Mouse (Mus musculus) CH12.LX (cell line): ENCODE results near the gene Gng2. TPM values are rescaled to one million over a fixed set of nuclear protein-coding genes. Genes with fewer than 3 reads are reported as not detected.
A peak's percentile ranks its signal among the peaks of the same experiment; 100 is the strongest.

Source experiments
- DNase-seq: peaks from one replicate; pipeline ENCODE4 v3.0.0-alpha.2; 2013; ENCODE audit errors: extremely low read depth
- H3K27ac ChIP-seq: 2 replicates; pipeline ENCODE4 v1.5.1; 2012; ENCODE audit warnings: low read depth, mild to moderate bottlenecking, control low read depth, moderate library complexity; ENCODE audit not compliant: insufficient read depth
- H3K27me3 ChIP-seq: replicated peaks from 2 replicates; pipeline ENCODE3; 2012; ENCODE audit warnings: inconsistent platforms
- H3K36me3 ChIP-seq, 2 experiments: replicated peaks in 1 of 2; 2 replicates each; pipeline versions ENCODE3 to v1.6.1; 2012; ENCODE audit warnings: inconsistent platforms in 1 of 2, low read length in 1 of 2, mild to moderate bottlenecking in 1 of 2, mixed read lengths in 1 of 2, moderate library complexity in 1 of 2; ENCODE audit not compliant: control insufficient read depth in 1 of 2, insufficient read depth in 1 of 2
- H3K4me1 ChIP-seq, 2 experiments: 2 replicates each; pipeline ENCODE4 v1.6.1; 2012; ENCODE audit warnings: inconsistent platforms in 1 of 2, moderate library complexity in 1 of 2; ENCODE audit not compliant: insufficient read depth in 2 of 2, control insufficient read depth in 1 of 2
- H3K4me2 ChIP-seq: 2 replicates; pipeline ENCODE4 v1.6.1; 2012; ENCODE audit warnings: low read depth, mild to moderate bottlenecking, control low read depth; ENCODE audit not compliant: poor library complexity, insufficient read depth, severe bottlenecking
- H3K4me3 ChIP-seq, 3 experiments: fragments of 150-350 bp in 1 of 3; sonication (generic) in 1 of 3; replicated peaks in 1 of 3; 2 replicates each; pipeline versions ENCODE3 to v1.5.1; 2011 to 2012; ENCODE audit warnings: low read depth in 2 of 3, low read length in 2 of 3, mild to moderate bottlenecking in 2 of 3, moderate library complexity in 2 of 3, control low read depth in 1 of 3, improper control_type of control experiment in 1 of 3, inconsistent platforms in 1 of 3, mixed read lengths in 1 of 3; ENCODE audit not compliant: poor library complexity in 1 of 3
- H3K79me2 ChIP-seq: replicated peaks from 2 replicates; pipeline ENCODE4 v1.6.1; 2012; ENCODE audit warnings: mild to moderate bottlenecking, moderate library complexity; ENCODE audit not compliant: control insufficient read depth, poor library complexity, insufficient read depth, severe bottlenecking; ENCODE audit errors: extremely low read depth
- H3K9ac ChIP-seq: 2 replicates; pipeline ENCODE4 v1.6.1; 2012; ENCODE audit warnings: low read depth, mild to moderate bottlenecking, control low read depth, moderate library complexity; ENCODE audit not compliant: insufficient read depth
- H3K9me3 ChIP-seq: replicated peaks from 2 replicates; pipeline ENCODE3; 2012; ENCODE audit warnings: low read length, inconsistent platforms, mixed read lengths
- CHD1 ChIP-seq: IDR thresholded peaks from 2 replicates; pipeline ENCODE4 v1.6.1; 2012; ENCODE audit warnings: low read depth, low read length, improper control_type of control experiment, inconsistent platforms
- CHD2 ChIP-seq: IDR thresholded peaks from 2 replicates; pipeline ENCODE4 v1.6.1; 2011; ENCODE audit warnings: low read length, improper control_type of control experiment
- ELF1 ChIP-seq: IDR thresholded peaks from 2 replicates; pipeline ENCODE4 v1.6.1; 2014; ENCODE audit warnings: low read depth, mild to moderate bottlenecking, inconsistent platforms, low read length, improper control_type of control experiment
- EP300 ChIP-seq: IDR thresholded peaks from 2 replicates; pipeline ENCODE4 v1.6.1; 2011; ENCODE audit warnings: low read length, improper control_type of control experiment
- ETS1 ChIP-seq: conservative IDR thresholded peaks from 2 replicates; pipeline ENCODE4 v1.6.1; 2012; ENCODE audit warnings: low read depth, mild to moderate bottlenecking, inconsistent platforms, low read length, improper control_type of control experiment, moderate library complexity
- HCFC1 ChIP-seq: IDR thresholded peaks from 2 replicates; pipeline ENCODE4 v1.6.1; 2012; ENCODE audit warnings: low read depth, mild to moderate bottlenecking, inconsistent platforms, low read length, improper control_type of control experiment
- IRF4 ChIP-seq: IDR thresholded peaks from 2 replicates; pipeline ENCODE4 v1.6.1; 2014; ENCODE audit warnings: low read depth, mild to moderate bottlenecking, inconsistent platforms, low read length, improper control_type of control experiment
- JUN ChIP-seq: IDR thresholded peaks from 2 replicates; pipeline ENCODE4 v1.6.1; 2011; ENCODE audit warnings: low read depth, mild to moderate bottlenecking, low read length, improper control_type of control experiment, moderate library complexity; ENCODE audit not compliant: insufficient read depth
- JUND ChIP-seq: conservative IDR thresholded peaks from 2 replicates; pipeline ENCODE4 v1.6.1; 2011; ENCODE audit warnings: low read depth, low read length, improper control_type of control experiment
- MAFK ChIP-seq: IDR thresholded peaks from 2 replicates; pipeline ENCODE4 v1.6.1; 2011; ENCODE audit warnings: low read length, improper control_type of control experiment; ENCODE audit not compliant: insufficient replicate concordance
- MAX ChIP-seq: IDR thresholded peaks from 2 replicates; pipeline ENCODE4 v1.6.1; 2011; ENCODE audit warnings: low read length, improper control_type of control experiment
- MAZ ChIP-seq: IDR thresholded peaks from 2 replicates; pipeline ENCODE4 v1.6.1; 2012; ENCODE audit warnings: low read depth, mild to moderate bottlenecking, inconsistent platforms, low read length, improper control_type of control experiment, moderate library complexity
- MEF2A ChIP-seq: IDR thresholded peaks from 2 replicates; pipeline ENCODE4 v1.6.1; 2014; ENCODE audit warnings: low read depth, mild to moderate bottlenecking, inconsistent platforms, low read length, improper control_type of control experiment, borderline replicate concordance
- MXI1 ChIP-seq: IDR thresholded peaks from 2 replicates; pipeline ENCODE4 v1.6.1; 2011; ENCODE audit warnings: mild to moderate bottlenecking, low read depth, low read length, improper control_type of control experiment
- MYC ChIP-seq: IDR thresholded peaks from 2 replicates; pipeline ENCODE4 v1.6.1; 2011; ENCODE audit warnings: low read depth, mild to moderate bottlenecking, improper control_type of control experiment, low read length
- NELFE ChIP-seq: IDR thresholded peaks from 2 replicates; pipeline ENCODE4 v1.6.1; 2011; ENCODE audit warnings: low read depth, low read length, improper control_type of control experiment
- PAX5 ChIP-seq: IDR thresholded peaks from 2 replicates; pipeline ENCODE4 v1.6.1; 2012; ENCODE audit warnings: low read length, inconsistent platforms, mixed read lengths
- POLR2A ChIP-seq: IDR thresholded peaks from 2 replicates; pipeline ENCODE4 v1.6.1; 2011; ENCODE audit warnings: low read depth, mild to moderate bottlenecking, improper control_type of control experiment, low read length
- POLR2AphosphoS2 ChIP-seq: IDR thresholded peaks from 2 replicates; pipeline ENCODE4 v1.6.1; 2011; ENCODE audit warnings: low read depth, low read length, improper control_type of control experiment
- RAD21 ChIP-seq: IDR thresholded peaks from 2 replicates; pipeline ENCODE4 v1.6.1; 2011; ENCODE audit warnings: low read depth, mild to moderate bottlenecking, low read length, improper control_type of control experiment, moderate library complexity
- RCOR1 ChIP-seq: conservative IDR thresholded peaks from 2 replicates; pipeline ENCODE4 v1.6.1; 2012; ENCODE audit warnings: low read depth, mild to moderate bottlenecking, inconsistent platforms, low read length, improper control_type of control experiment
- SIN3A ChIP-seq: IDR thresholded peaks from 2 replicates; pipeline ENCODE4 v1.6.1; 2012; ENCODE audit warnings: low read length, improper control_type of control experiment, inconsistent platforms
- SMC3 ChIP-seq: IDR thresholded peaks from 2 replicates; pipeline ENCODE4 v1.6.1; 2011; ENCODE audit warnings: low read depth, low read length, improper control_type of control experiment
- TBP ChIP-seq: conservative IDR thresholded peaks from 2 replicates; pipeline ENCODE4 v1.6.1; 2011; ENCODE audit warnings: low read depth, low read length, improper control_type of control experiment
- TCF12 ChIP-seq: IDR thresholded peaks from 2 replicates; pipeline ENCODE4 v1.6.1; 2014; ENCODE audit warnings: low read depth, mild to moderate bottlenecking, inconsistent platforms, low read length, improper control_type of control experiment
- USF1 ChIP-seq: IDR thresholded peaks from 2 replicates; pipeline ENCODE4 v1.6.1; 2014; ENCODE audit warnings: low read depth, mild to moderate bottlenecking, inconsistent platforms, low read length, improper control_type of control experiment
- USF2 ChIP-seq: conservative IDR thresholded peaks from 2 replicates; pipeline ENCODE4 v1.6.1; 2011; ENCODE audit warnings: low read depth, low read length, improper control_type of control experiment
- ZC3H11A ChIP-seq: IDR thresholded peaks from 2 replicates; pipeline ENCODE4 v1.6.1; 2012; ENCODE audit warnings: low read depth, mild to moderate bottlenecking, inconsistent platforms, low read length, improper control_type of control experiment
- ZMIZ1 ChIP-seq: IDR thresholded peaks from 2 replicates; pipeline ENCODE4 v1.6.1; 2012; ENCODE audit warnings: low read depth, mild to moderate bottlenecking, inconsistent platforms, low read length, improper control_type of control experiment
- ZNF384 ChIP-seq: IDR thresholded peaks from 2 replicates; pipeline ENCODE4 v1.6.1; 2012; ENCODE audit warnings: low read depth, low read length, improper control_type of control experiment, inconsistent platforms
- dilution Hi-C: fragments of 300-500 bp; cut with MboI; formaldehyde crosslinking; loops from 2 replicates; pipeline ENCODE4 v1.14.3; 2020; ENCODE audit warnings: low sequenced_read_pairs; ENCODE audit not compliant: extremely low pct_unique_long_range_greater_than_20kb, extremely low pct_ligation_motif_present
- in situ Hi-C: fragments of 300-500 bp; cut with MboI; formaldehyde crosslinking; loops from 3 replicates; pipeline ENCODE4 v1.14.3; 2019; ENCODE audit warnings: low sequenced_read_pairs, low pct_ligation_motif_present, low pct_unique_long_range_greater_than_20kb, mixed read lengths
- polyA plus RNA-seq: library from polyadenylated mRNA; unstranded; fragments of >175 nt; gene quantifications from 2 replicates; pipeline ENCODE4 v1.2.1, GENCODE M21; 2012; ENCODE audit warnings: low read depth; ENCODE audit not compliant: insufficient read length
- total RNA-seq, 2 experiments: library from RNA; depleted of rRNA; stranded (reverse); fragments of 300-350 nt in 1 of 2; fragments of >200 nt in 1 of 2; gene quantifications; 2 replicates each; pipeline ENCODE4 v1.2.3; 2012 to 2014

The Gng2 gene
- total and polyA plus RNA-seq, 3 experiments: 52.1 to 67.7 (median 63.4) TPM

DNA sequence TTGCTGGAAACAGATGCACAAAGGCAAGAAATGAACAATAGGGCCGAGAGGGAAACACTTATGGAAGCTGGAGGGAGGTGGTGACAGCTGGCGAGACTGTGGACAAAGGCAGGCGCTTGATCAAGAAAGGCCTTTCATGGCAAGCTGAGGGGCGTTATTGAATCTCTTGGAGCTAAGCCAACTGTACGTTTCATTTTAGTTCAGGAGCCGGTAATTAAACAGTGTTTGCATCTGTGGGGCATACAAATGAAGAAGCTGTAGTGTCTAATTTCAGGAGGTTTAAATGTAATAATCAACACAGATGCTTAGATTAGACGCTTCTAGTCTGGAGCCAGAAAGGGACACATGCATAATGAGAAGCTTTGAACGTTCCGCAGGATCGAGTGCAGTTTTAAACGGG lies 151.9 kb downstream of the Gng2 start:
- Histone ChIP-seq H3K9me3 (peaks cover 6% of the 10 kb centered on the region), H3K4me2 (no peak overlapping the region), H3K27ac (no peak overlapping the region), H3K4me3 (no peak overlapping the region), H3K27me3 (peaks cover 4% of the 10 kb centered on the region), H3K4me1 (peaks cover 0 to 9% of the 10 kb centered on the region in 2 experiments; a peak in 3 of 4 replicates), H3K36me3 (peaks cover 9 to 15% of the 10 kb centered on the region in 2 experiments), H3K79me2 (peaks cover 20% of the 10 kb centered on the region), H3K9ac (no peak overlapping the region)
- in situ Hi-C loops (loop anchor here (25.0 kb wide), 1 partner anchor 437 kb away; the partner anchor contains the start of gene Kcnk16), dilution Hi-C loops (no loop called here)
- TF ChIP-seq ETS1: no peak
- TF ChIP-seq SMC3: no peak
- TF ChIP-seq TBP: no peak
- TF ChIP-seq ELF1: no peak
- no peak for TF ChIP-seq USF2
- no peak for TF ChIP-seq SIN3A
- TF ChIP-seq IRF4: no peak
- no peak for TF ChIP-seq MXI1
- TF ChIP-seq POLR2AphosphoS2: no peak
- no peak for TF ChIP-seq NELFE
- no peak for TF ChIP-seq RAD21
- TF ChIP-seq PAX5: no peak
- no peak for TF ChIP-seq EP300
- no peak for TF ChIP-seq HCFC1
- DNase-seq: no peak

DNA sequence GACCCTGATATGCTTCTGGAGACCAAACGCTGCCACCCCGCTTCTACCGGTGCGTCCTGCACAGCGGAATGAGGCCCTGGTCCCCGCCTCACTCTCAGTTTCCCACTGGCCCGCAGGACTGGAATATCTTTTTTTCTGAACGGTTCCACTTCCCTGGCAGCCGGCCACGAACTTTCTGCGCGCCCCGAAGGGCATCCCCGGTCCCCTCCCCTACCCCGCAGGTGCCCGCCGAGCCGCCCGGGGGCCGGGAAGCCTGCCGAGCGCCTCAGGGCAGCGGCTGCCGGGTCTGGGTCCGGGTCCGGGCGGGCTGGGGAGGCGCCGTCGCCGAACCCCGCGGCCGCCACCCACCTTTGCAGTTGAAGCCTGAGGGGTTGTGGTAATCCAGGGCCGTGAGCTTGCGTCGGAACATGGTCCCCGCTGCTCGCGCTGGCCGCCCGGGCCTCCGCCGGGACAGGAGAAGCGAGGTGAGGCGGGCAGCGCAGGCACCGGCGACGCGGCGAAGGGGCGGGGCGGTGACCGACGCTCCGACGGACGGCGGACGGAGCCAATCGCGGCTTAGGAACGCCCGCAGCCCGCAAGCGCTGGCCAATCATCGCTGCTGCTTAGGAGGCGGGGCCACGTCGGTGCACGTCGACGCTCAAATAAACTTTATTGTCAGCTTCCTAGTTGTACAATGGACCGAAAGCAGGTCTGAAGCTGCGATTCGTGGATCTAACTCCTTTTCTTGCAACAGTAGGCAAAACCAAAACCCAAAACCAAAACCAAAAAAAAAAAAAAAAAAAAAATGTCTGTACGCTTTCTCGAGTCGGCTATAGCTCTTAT lies 153.9 kb downstream of the Gng2 start, which contains the start of gene Rtraf:
Gene Rtraf (minus strand): TSS at position 504 of the 822 bp plus-strand sequence.
- in situ Hi-C loops (no loop called here), dilution Hi-C loops (no loop called here)
- peak within 1 kb of the TSS; percentile 81 to 85 (median 85) for H3K4me3 ChIP-seq
- H3K79me2 ChIP-seq: peaks cover 22% of the 10 kb centered on the region
- peaks cover 6% of the 10 kb centered on the region for H3K9me3 ChIP-seq
- H3K36me3 ChIP-seq: peaks cover 17 to 29% of the 10 kb centered on the region in 2 experiments
- no peak within 1 kb of the TSS for H3K27ac ChIP-seq
- peaks cover 0 to 9% of the 10 kb centered on the region in 2 experiments; a peak in 2 of 4 replicates for H3K4me1 ChIP-seq
- peak within 1 kb of the TSS; percentile 86 for H3K4me2 ChIP-seq
- peaks cover 4% of the 10 kb centered on the region for H3K27me3 ChIP-seq
- DNase-seq: peak; percentile 93
- H3K9ac ChIP-seq: peak within 1 kb of the TSS; percentile 85
- no peak for TF ChIP-seq CHD1
- peak; percentile 79 for TF ChIP-seq POLR2A
- TF ChIP-seq PAX5: no peak
- no peak for TF ChIP-seq JUND
- peak; percentile 26; the same call in 1 of the 2 replicates for TF ChIP-seq MAX
- peak; percentile 83 for TF ChIP-seq ZMIZ1
- TF ChIP-seq SMC3: no peak
- TF ChIP-seq POLR2AphosphoS2: peak; percentile 69; the same call in 1 of the 2 replicates
- peak; percentile 77 for TF ChIP-seq TBP
- TF ChIP-seq SIN3A: peak; percentile 86
- TF ChIP-seq MYC: peak; percentile 28; the same call in 1 of the 2 replicates
- TF ChIP-seq JUN: no peak
- TF ChIP-seq ZNF384: peak; percentile 90
- TF ChIP-seq RCOR1: no peak
- TF ChIP-seq TCF12: peak; percentile 58
- peak; percentile 16; the same call in 1 of the 2 replicates for TF ChIP-seq IRF4
- TF ChIP-seq MAZ: peak; percentile 15; the same call in 1 of the 2 replicates
- no peak for TF ChIP-seq ZC3H11A
- no peak for TF ChIP-seq MAFK
- TF ChIP-seq MEF2A: 0 out of 2 replicates have a peak, but pooled peaks have one; percentile 27
- peak; percentile 49 for TF ChIP-seq MXI1
- peak; percentile 79 for TF ChIP-seq CHD2
- TF ChIP-seq EP300: no peak
- no peak for TF ChIP-seq RAD21
- no peak for TF ChIP-seq USF1
- no peak for TF ChIP-seq USF2
